Mouse (Mus musculus) heart, adult 2 months (tissue): Measurements from ENCODE around the gene Sema5a.

Experiments
- CTCF ChIP-seq: fragments of 200-600 bp; IDR thresholded peaks from 2 replicates; pipeline ENCODE4 v1.8.1; 2022; ENCODE audit warnings: antibody characterized with exemption, mild to moderate bottlenecking, moderate library complexity
- EP300 ChIP-seq: fragments of 200-500 bp; IDR thresholded peaks from 2 replicates; pipeline ENCODE4 v1.6.1; 2011; ENCODE audit warnings: low read depth, low read length, control low read depth; ENCODE audit not compliant: insufficient read depth
- POLR2A ChIP-seq: fragments of 200-500 bp; IDR thresholded peaks from 2 replicates; pipeline ENCODE4 v1.6.1; 2011; ENCODE audit warnings: mild to moderate bottlenecking, low read depth, low read length, control low read depth; ENCODE audit not compliant: insufficient read depth

DNA sequence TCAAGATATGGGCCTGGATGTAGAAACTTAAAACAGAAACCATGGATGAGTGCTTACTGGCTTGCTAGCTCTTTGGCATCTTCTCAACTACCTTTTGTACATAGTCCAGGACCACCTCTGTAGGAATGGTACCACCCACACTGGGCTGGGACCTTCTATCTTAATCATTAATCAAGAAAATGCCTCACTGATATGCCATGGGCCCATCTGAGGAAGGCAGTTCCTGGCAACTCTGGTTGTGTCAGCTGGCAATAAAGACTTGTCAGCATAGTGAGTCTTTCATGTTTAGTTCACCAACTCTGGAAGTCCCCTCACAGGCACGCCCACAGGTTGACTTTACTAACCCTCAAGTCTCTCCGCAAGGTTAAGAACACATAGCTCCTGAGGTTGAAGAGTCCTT lies 5.5 kb upstream of the Sema5a start:
- no peak for TF ChIP-seq CTCF
- TF ChIP-seq POLR2A = no peak
- no peak for TF ChIP-seq EP300
